Mouse (Mus musculus): ENCODE measurements around the gene 9230102O04Rik. TPM values are rescaled to one million over a fixed set of nuclear protein-coding genes. Genes with fewer than 3 reads are reported as not detected.

9230102O04Rik gene
- not detected in 2 replicates for polyA plus RNA-seq (2015; fragmentation: Nextera tagmentation; extraction: Ambion mirVana)

GRCm38 (mm10) chr2:9888913-9889650, at the start of gene 9230102O04Rik:
Gene 9230102O04Rik, minus strand, starts transcription at chr2:9889540.

GRCm38 (mm10) chr2:9889651-9890183, 377 bp upstream of the 9230102O04Rik start, which contains the start of gene Gata3:
Gene Gata3, minus strand, starts transcription at chr2:9890034.

GRCm38 (mm10) chr2:9881051-9881591, 8.2 kb downstream of the 9230102O04Rik start, which contains the start of gene 4930412O13Rik:
Gene 4930412O13Rik, plus strand, starts transcription at chr2:9881252.

Other genes starting within 250 kb of the 9230102O04Rik start
- gene 4930412O13Rik, start 8.3 kb downstream of the 9230102O04Rik start, polyA plus RNA-seq (2015; fragmentation: Nextera tagmentation; extraction: Ambion mirVana), result not detected in 2 replicates
- gene Gata3, start 494 bp upstream of the 9230102O04Rik start, polyA plus RNA-seq (2015; fragmentation: Nextera tagmentation; extraction: Ambion mirVana), result 1.3 and 1.9 TPM in 2 replicates
- 8.4 and 9.1 TPM in 2 replicates for gene Taf3, start 159.1 kb upstream of the 9230102O04Rik start, polyA plus RNA-seq (2015; fragmentation: Nextera tagmentation; extraction: Ambion mirVana)
- 326 and 330 TPM in 2 replicates for gene Atp5c1, start 191.0 kb upstream of the 9230102O04Rik start, polyA plus RNA-seq (2015; fragmentation: Nextera tagmentation; extraction: Ambion mirVana)
- gene Kin, start 191.1 kb upstream of the 9230102O04Rik start, polyA plus RNA-seq (2015; fragmentation: Nextera tagmentation; extraction: Ambion mirVana), result 22.7 and 23.5 TPM in 2 replicates
- gene Itih2, start 241.9 kb upstream of the 9230102O04Rik start, polyA plus RNA-seq (2015; fragmentation: Nextera tagmentation; extraction: Ambion mirVana), result 0.16 and 0.35 TPM in 2 replicates